Mouse (Mus musculus) G1E (cell line): Measurements from ENCODE around the gene Hist1h2ai.
"Not testable (repeated sequence)": the region's sequence is repeated elsewhere in the genome, so short reads cannot be mapped to it uniquely, and the experiment has no call there.

Experiments used
- CTCF ChIP-seq: IDR thresholded peaks from 2 replicates; pipeline ENCODE4 v1.5.1; 2012; ENCODE audit warnings: low read depth, low read length, inconsistent platforms, mixed read lengths
- GATA1 ChIP-seq: IDR thresholded peaks from 2 replicates; pipeline ENCODE4 v1.6.1; 2012; ENCODE audit warnings: borderline replicate concordance, low read length, inconsistent platforms, mixed read lengths
- GATA2 ChIP-seq: IDR thresholded peaks from 2 replicates; pipeline ENCODE4 v1.6.1; 2012; ENCODE audit warnings: low read depth, low read length, inconsistent platforms, borderline replicate concordance
- POLR2AphosphoS5 ChIP-seq: IDR thresholded peaks from 2 replicates; pipeline ENCODE4 v1.6.1; 2012; ENCODE audit warnings: low read depth, low read length, inconsistent platforms; ENCODE audit not compliant: insufficient replicate concordance
- TAL1 ChIP-seq: conservative IDR thresholded peaks from 2 replicates; pipeline ENCODE4 v1.6.1; 2012; ENCODE audit warnings: low read depth, low read length, inconsistent platforms, mixed read lengths

GRCm38 (mm10) chr13:21721757-21722372, 5.6 kb downstream of the Hist1h2ai start, which contains the start of gene Hist1h2bm:
- TF ChIP-seq GATA1, CTCF, TAL1, GATA2: not testable (repeated sequence)
- TF ChIP-seq POLR2AphosphoS5 = peak; percentile 98
